Mouse (Mus musculus) brain, adult 10 weeks (tissue): ENCODE results near the gene Polr3h. TPM values are rescaled to one million over a fixed set of nuclear protein-coding genes. Genes with fewer than 3 reads are reported as not detected.

ENCODE experiments used
- polyA plus RNA-seq: library from polyadenylated mRNA; stranded (reverse); fragments of 350-450 nt; fragmentation: Illumina TruSeq; extraction: RNeasy Lipid Tissue Mini Kit (QIAGEN cat#74804); gene quantifications from one replicate; pipeline ENCODE4 v1.2.3, GENCODE M21; 2015; ENCODE audit warnings: low read depth, low replicate concordance

Gene Polr3h
- 55.3 TPM for polyA plus RNA-seq

DNA sequence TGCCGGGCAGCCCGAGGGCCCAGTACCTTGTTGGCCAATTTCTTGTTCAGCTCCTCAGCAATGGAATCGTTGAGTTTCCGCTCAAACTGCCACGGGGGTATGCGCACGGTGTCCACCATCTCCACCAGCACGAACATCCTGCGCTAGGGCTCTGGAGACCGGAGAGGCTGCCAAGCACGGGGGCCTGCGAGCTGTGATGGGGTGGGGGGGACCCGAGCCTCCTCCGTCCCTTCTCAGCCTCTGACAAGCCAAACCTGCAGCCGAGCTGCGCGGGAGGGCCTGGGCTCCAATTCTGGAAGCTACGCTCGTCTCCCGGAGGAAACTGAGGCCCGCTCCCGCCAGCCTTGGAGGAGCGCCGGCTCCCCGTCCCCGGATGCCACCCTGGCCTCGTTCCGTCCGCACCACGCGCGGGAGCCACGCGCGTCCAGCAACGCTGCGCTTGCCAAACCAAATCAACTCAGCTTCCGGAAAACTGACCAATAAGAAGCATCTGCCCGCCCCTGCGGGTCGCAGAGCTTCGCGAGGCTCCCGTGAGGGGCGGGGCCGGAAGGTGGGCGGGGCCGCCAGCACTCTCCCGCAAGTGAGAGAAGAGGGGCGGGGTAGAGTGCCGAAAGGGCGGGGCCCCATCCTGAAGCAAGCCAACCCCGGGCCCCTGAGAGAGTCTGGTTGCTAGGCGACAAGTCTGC lies at the start of gene Polr3h:
Gene Polr3h (minus strand): TSS at position 481 of the 686 bp plus-strand sequence.

DNA sequence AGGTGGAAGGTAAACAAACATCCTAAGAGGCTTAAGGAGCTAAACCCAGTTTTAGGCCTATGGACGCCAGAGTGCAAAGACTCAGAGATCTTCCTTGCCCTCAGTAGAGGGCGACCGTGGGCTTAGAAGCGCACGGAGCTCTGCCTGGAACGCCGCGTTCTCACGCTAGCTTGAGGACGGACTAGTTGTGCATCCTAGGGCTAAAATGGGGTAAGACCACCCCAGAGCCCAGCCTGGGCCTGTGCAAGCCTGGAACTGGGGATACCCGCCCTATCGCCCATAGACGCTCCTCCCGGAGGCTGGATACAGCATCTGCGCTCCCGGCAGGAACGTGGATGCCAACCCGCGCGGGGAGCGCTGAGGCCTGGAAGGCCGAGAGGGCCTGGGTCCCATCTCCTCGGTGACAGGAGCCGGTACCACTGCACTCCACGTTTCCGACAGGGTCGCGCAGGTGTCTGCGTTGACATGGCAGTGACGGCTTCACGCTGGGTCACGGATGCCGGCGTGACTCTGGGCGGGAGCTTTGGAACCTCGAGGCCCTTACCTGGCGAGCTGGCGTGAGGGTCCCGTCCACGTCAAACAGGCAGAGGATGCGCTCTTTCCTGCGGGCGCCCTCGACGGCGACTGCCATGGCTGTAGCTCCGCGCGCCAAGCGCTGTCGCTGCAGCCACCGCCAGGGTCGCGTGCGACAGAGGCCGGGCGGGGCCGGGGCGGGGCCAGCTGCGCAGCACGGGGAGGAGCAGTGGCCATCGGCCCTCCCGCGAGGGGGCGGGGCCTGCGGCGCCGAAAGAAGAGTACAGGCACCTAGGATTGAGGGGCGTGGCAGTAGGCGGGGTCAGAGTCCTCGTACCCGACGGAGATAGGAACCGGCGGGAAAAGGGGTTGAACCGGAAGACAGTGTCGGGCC lies 34.4 kb upstream of the Polr3h start, which contains the start of gene Pmm1:
Gene Pmm1 (minus strand): TSS at position 760 of the 907 bp plus-strand sequence.

DNA sequence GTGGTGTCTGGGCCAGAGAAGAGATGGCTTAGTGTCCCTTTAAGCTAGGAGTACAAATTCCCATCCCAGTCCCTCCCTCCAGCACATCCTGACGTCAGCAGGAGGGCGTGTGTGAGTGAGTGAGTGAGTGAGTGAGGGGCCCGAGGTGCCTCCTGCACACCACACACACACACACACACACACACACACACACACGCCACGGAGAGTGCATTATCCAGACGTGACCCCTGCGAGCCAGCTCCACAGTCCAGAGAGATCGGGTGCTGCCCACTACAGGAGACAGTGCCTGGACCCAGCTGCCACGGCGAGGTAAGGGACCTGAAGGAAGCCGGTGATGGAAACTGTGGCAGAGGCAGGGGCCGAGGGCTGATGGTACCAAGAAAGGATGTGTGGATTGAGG lies 10.6 kb upstream of the Polr3h start, which contains the start of gene Csdc2:
Gene Csdc2 (plus strand): TSS at position 81 of the 400 bp plus-strand sequence.

DNA sequence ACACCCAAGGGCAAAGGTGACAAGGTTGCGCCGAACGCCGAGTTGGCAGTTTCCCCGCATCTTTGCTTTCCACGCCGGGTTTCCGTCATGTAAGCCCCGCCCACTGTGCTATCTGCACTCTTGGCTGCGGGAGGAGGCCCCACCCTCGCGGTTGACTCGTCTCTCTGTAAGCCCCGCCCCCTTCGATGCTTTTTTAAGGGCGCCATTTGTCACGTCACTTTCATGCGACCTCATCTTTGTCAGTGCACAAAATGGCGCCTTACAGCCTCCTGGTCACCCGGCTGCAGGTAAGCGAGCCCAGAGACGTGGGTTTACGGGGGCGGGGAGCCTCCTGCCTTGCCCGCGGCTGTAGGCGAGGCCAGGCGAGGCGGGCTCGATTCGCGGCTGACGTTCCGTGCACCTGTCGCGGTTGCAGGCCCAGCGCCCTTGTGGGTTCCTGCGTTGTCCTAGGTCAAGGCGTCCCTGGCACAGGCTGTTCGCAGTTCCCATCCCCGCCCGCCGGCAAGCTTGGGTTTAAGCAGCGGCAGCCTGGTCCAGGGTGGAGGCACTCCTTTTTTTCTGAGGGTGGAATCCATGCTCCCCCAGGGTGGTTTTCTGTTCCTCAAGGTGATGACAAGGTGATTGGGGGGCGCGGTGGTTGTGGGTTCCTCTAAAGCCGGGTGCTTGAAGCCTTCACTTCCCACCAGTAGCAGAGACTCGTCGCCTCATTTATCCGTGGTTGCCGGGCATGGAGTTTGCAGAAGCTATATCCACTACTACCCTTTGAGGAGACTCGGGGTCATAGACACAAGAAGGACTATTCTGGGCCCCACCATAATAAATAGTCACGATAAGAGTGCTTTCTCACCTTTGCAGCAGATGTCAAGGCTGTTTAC lies 53.5 kb downstream of the Polr3h start, which contains the start of gene Aco2:
Gene Aco2 (plus strand): TSS at position 48 of the 875 bp plus-strand sequence.

DNA sequence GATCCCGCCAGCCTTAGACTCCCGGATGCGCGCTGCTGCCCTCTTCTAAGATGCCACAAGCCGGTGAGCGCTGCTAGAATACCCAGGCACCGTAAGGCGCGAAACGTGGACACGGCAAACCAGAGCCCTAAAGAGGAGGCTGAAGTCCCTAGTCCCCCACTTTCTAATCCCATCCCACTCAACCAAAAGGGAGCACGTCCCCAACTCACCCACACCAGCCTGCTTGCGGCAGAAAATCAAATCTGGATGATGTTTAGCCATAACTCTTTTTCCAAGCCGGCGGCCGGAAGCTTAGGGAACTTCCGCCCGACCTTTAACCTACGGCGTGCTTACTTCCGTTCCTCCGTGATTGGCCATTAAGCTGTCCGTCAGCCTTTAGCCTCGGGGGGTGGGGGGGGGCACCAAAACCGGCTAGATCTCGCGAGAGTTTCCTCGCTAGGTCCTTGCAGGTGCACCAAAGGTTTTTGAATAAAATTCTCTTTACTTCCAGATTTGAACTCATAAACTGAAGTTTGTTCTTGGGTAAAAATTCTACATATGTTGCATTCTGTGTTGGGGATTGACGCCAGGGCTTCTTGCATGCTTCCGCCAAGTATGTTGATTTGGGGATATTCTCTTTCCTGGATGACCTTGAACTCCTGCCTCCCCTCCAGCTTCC lies 54.3 kb downstream of the Polr3h start, which contains the start of gene Phf5a:
Gene Phf5a (minus strand): TSS at position 308 of the 658 bp plus-strand sequence.

DNA sequence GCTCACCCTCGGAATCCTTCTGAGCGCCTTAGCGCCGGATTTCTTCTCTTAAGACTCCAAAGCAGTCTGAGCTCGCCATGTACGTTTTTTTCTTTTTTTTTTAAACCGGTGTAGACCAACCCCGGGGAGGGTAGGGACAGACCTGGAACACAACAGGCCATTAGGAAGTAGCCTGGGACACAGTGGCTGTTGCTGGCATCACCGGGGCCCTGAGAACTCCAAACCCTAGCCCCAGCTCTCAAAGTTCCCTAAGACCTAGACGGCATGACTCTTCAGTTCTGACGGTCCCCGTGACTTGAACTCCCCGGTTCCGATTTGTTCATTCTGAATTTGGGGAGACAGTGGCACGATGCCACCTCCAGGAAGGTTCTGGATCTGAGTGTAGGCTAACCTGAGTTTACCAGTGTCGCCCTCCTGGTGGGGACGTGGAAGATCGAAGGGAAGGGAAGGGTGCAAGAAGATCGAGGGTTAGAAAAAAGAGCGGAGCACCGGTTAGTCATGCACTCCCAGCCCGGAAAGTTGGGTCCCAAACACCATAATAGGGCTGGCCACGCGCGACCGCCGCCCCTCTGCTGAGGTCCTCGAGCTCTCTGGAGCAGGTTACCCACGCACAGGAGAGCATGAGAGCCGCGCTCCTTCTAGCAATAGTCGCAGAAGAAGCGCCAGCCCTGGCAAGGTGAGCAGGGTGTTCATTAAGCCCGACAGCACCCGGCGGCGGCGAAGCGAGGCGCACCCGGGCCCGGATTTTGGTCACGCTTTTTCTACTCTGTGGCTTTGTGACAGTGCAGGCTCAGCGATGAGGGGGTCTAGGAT lies 67.3 kb downstream of the Polr3h start, which contains the start of gene Tob2:
Gene Tob2 (minus strand): TSS at position 280 of the 813 bp plus-strand sequence.

Other genes with a start within 250 kb of the Polr3h start
- gene Chadl, start 229.0 kb downstream of the Polr3h start, polyA plus RNA-seq, result 14.0 TPM
- gene Zc3h7b, start 181.2 kb downstream of the Polr3h start, polyA plus RNA-seq, result 78.6 TPM
- 167 TPM for gene Rangap1, start 180.7 kb downstream of the Polr3h start, polyA plus RNA-seq
- 237 TPM for gene Tef, start 123.8 kb downstream of the Polr3h start, polyA plus RNA-seq
- 12.8 TPM for gene Tob2, start 67.4 kb downstream of the Polr3h start, polyA plus RNA-seq
- 53.3 TPM for gene Phf5a, start 54.3 kb downstream of the Polr3h start, polyA plus RNA-seq
- 459 TPM for gene Aco2, start 53.9 kb downstream of the Polr3h start, polyA plus RNA-seq
- gene Csdc2, start 10.5 kb upstream of the Polr3h start, polyA plus RNA-seq, result 101 TPM
- gene Pmm1, start 34.7 kb upstream of the Polr3h start, polyA plus RNA-seq, result 214 TPM
- not detected for gene 1700029P11Rik, start 54.3 kb upstream of the Polr3h start, polyA plus RNA-seq
- gene Xrcc6, start 61.6 kb upstream of the Polr3h start, polyA plus RNA-seq, result 28.4 TPM
- 118 TPM for gene Desi1, start 107.6 kb upstream of the Polr3h start, polyA plus RNA-seq
- gene Snu13, start 121.4 kb upstream of the Polr3h start, polyA plus RNA-seq, result 244 TPM
- not detected for gene 4930407I10Rik, start 132.9 kb upstream of the Polr3h start, polyA plus RNA-seq
- gene Mei1, start 143.8 kb upstream of the Polr3h start, polyA plus RNA-seq, result 2.7 TPM
- 12.6 TPM for gene Ccdc134, start 201.7 kb upstream of the Polr3h start, polyA plus RNA-seq
- 117 TPM for gene Srebf2, start 220.9 kb upstream of the Polr3h start, polyA plus RNA-seq